Mouse (Mus musculus) forebrain, embryonic 16.5 days (tissue): ENCODE data around the gene Rbfox2. TPM values are rescaled to one million over a fixed set of nuclear protein-coding genes. Genes with fewer than 3 reads are reported as not detected.

Experiments
- ATAC-seq: fragments of 200-750 bp; cut with Nextera tagmentation; 2 replicates; pipeline ENCODE4 v1.8.0; 2017; ENCODE audit warnings: mild to moderate bottlenecking, moderate library complexity
- H3K27ac ChIP-seq: fragments of 300-500 bp; sonication (generic); 2 replicates; pipeline ENCODE4 v1.5.1; 2014; ENCODE audit warnings: low read length, control low read depth
- H3K27me3 ChIP-seq: fragments of 300-500 bp; sonication (generic); replicated peaks from 2 replicates; pipeline ENCODE4 v1.6.1; 2014; ENCODE audit warnings: low read length; ENCODE audit not compliant: control insufficient read depth, insufficient read depth
- H3K36me3 ChIP-seq: fragments of 300-500 bp; sonication (generic); 2 replicates; pipeline ENCODE4 v1.6.1; 2014; ENCODE audit not compliant: control insufficient read depth, insufficient read depth
- H3K4me1 ChIP-seq: fragments of 300-500 bp; sonication (generic); replicated peaks from 2 replicates; pipeline ENCODE4 v1.6.1; 2014; ENCODE audit warnings: low read length; ENCODE audit not compliant: control insufficient read depth, insufficient read depth
- H3K4me2 ChIP-seq: fragments of 300-500 bp; sonication (generic); 2 replicates; pipeline ENCODE4 v1.6.1; 2014; ENCODE audit warnings: mild to moderate bottlenecking, low read length, control low read depth
- H3K4me3 ChIP-seq: fragments of 300-500 bp; sonication (generic); replicated peaks from 2 replicates; pipeline ENCODE4 v1.5.1; 2014; ENCODE audit warnings: mild to moderate bottlenecking, low read length, control low read depth
- H3K9ac ChIP-seq: fragments of 300-500 bp; sonication (generic); replicated peaks from 2 replicates; pipeline ENCODE4 v1.6.1; 2014; ENCODE audit warnings: low read depth, low read length, control low read depth
- H3K9me3 ChIP-seq: fragments of 300-500 bp; sonication (generic); 2 replicates; pipeline ENCODE4 v1.6.1; 2016; ENCODE audit warnings: low read length; ENCODE audit not compliant: control insufficient read depth
- whole genome bisulfite sequencing: fragments of 180-500 bp; shearing (Covaris S2); extraction: QIAGEN DNeasy Blood & Tissue Kit; methylation state at CpG from one replicate; pipeline ENCODE4 v1.1.7; 2014; 5-methylcytosine and 5-hydroxymethylcytosine counted together
- polyA plus RNA-seq: library from polyadenylated mRNA; unstranded; fragments of >200 nt; fragmentation: Nextera tagmentation; extraction: Ambion mirVana; gene quantifications from 2 replicates; pipeline ENCODE4 v1.2.1, GENCODE M21; 2015

Gene Rbfox2
- polyA plus RNA-seq, 1 experiment from 2014 or later: 212 TPM

DNA sequence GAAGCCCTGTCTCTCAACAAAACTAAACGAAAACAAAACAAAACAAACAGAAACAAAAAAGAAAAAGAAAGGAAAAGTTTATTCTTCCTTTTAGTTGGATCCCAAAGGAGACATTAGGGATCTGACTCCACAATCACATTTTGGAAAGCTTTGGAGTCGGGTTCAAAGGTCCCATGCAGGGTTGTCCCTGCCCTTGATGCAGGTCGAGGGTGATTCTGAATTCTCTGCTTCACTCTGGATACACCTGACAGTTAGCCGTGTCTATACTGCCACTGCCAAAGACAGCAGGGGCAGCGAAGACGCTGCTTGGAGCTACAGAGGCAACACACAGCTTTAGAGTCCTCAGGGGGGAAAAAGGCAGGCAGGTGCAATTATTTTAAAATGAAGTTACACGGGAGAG lies 194.9 kb downstream of the Rbfox2 start:
- Histone ChIP-seq H3K4me2 (no peak overlapping the region), H3K27ac (no peak overlapping the region), H3K9ac (no peak overlapping the region), H3K4me3 (no peak overlapping the region), H3K36me3 (peaks cover 12% of the 10 kb centered on the region; the same call in 1 of the 2 replicates), H3K4me1 (no peaks in the 10 kb centered on the region), H3K27me3 (no peaks in the 10 kb centered on the region), H3K9me3 (no peaks in the 10 kb centered on the region)
- no peak for ATAC-seq
- 90% methylated on average over 7 of the region's 7 CpGs for WGBS

DNA sequence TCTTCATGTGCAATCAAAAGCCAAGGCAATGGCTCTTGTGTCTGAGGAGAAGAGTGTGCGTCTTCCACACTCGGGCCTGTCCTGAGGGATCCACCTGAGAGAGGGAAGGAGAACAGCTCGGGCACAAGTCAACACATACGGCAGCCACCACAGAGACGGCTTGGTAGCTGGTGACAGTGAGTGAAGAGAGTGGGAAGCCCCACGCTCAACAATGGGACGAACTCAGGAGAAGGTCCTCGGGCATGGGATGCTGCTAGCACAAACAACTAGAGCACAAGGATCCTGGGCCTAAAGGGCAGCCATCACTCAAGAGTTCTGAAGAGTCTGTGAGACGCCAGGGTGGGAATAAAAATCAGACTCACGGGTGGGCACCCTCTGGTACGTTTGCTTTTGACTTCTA lies 196.4 kb downstream of the Rbfox2 start:
- Histone ChIP-seq H3K4me1 (no peaks in the 10 kb centered on the region; the same call in 1 of the 2 replicates), H3K27me3 (no peaks in the 10 kb centered on the region), H3K27ac (no peak overlapping the region), H3K4me2 (no peak overlapping the region), H3K36me3 (peaks cover 6% of the 10 kb centered on the region; the same call in 1 of the 2 replicates), H3K9ac (no peak overlapping the region), H3K9me3 (no peaks in the 10 kb centered on the region), H3K4me3 (no peak overlapping the region)
- 93% methylated on average over 11 of the region's 11 CpGs for WGBS
- no peak for ATAC-seq

DNA sequence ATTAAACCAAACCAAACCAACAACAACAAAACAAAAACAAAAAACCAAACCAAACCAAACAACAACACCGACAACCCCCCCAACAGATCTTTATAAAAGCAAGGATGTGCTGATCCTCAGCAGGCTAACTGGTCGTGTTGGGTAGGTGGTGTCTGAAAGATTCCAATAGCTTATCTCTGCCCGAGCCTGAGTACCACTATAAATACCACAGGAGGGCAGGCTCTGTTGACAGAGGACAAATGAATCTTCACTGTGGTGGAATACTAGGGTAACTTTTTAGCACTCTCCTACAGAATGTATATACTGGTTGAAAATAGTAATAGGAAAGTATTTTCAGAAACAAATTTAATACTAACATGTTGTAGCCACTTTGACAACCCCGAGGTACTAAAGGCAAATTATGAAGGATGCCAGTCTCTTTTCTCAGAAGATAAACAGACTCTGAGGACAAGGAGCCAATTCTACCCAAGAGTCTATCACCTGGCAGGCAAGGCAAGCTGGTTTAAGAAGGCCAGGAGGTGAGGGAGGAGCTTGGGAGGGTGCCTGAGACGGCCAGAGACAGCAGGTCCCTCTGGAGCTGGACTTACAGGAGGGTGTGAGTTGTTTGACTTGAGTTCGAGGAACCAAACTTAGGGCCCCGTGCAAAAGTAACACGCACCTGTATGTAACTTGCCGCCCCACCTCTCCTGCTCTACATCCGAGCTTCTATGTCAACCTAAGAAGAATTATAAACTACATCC lies 199.5 kb downstream of the Rbfox2 start:
- Histone ChIP-seq H3K4me2 (no peak overlapping the region), H3K4me1 (peaks cover 9% of the 10 kb centered on the region), H3K9ac (no peak overlapping the region), H3K27me3 (no peaks in the 10 kb centered on the region), H3K36me3 (peaks cover 6% of the 10 kb centered on the region; the same call in 1 of the 2 replicates), H3K4me3 (no peak overlapping the region), H3K27ac (no peak overlapping the region), H3K9me3 (no peaks in the 10 kb centered on the region)
- no peak for ATAC-seq
- 81% methylated on average over 10 of the region's 10 CpGs for WGBS

DNA sequence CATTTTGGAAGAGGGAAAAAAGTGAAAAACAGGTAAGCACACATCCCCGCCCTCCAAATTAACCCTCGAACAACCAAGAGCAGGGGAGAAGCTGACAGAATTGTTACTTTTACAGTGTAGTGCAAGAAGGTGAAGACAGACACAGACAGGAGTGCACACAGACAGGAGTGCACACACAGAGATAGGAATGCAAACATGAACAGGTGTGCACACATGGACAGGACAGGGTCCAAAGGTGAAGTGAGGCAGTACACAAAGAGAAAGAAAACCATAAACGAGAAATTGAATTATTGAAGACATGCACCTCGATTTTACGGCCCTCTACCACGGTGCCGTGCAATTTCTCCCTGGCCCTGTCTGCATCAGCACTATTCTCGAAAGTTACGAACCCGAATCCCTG lies 201.5 kb downstream of the Rbfox2 start:
- Histone ChIP-seq H3K27me3 (no peaks in the 10 kb centered on the region), H3K27ac (no peak overlapping the region), H3K4me1 (peaks cover 9% of the 10 kb centered on the region), H3K36me3 (peaks cover 16% of the 10 kb centered on the region), H3K4me3 (no peak overlapping the region), H3K4me2 (no peak overlapping the region), H3K9ac (no peak overlapping the region), H3K9me3 (no peaks in the 10 kb centered on the region)
- no peak for ATAC-seq
- WGBS: 90% methylated on average over 10 of the region's 10 CpGs

DNA sequence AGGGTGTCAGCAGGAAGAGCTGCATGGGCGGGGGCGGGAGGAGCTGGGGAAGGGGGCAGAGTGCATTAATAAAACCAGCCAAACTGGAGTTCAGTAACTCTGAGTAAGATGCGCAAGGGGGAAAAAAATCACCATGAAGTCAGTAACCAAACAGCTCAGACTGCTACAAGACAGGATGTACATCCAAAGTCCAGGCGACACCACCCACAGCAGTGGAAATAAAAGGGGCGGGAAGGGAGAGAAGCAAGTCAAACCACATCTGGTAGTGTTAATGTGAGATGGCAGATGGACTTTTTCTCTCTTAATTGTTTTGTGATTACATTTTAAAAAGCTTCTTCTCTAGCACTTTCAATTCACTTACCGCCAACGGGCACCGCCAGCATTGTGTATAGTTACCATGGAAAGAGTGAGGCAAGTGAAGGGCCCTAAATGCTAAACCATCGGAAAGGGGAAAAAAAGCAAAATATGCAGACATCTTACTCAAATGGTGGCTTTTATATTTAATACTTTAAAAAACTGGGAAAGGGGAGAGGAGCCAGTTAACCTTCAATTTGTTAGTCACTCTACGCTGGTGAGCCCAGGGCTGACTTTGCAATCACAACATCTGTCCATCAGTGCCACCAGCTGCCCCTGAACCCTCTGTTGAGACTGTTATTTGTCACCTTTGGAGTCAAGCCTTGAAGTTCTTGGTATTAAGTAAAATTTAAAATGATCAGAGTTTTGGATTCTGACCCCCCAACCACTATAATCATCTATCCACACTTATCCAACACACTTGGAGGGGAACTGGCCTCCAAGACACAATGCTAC lies 202.2 kb downstream of the Rbfox2 start:
- Histone ChIP-seq H3K4me3 (no peak overlapping the region), H3K4me1 (peaks cover 9% of the 10 kb centered on the region), H3K9ac (no peak overlapping the region), H3K36me3 (peaks cover 16% of the 10 kb centered on the region), H3K27ac (no peak overlapping the region), H3K9me3 (no peaks in the 10 kb centered on the region), H3K4me2 (no peak overlapping the region), H3K27me3 (no peaks in the 10 kb centered on the region)
- WGBS: 63% methylated on average over 10 of the region's 10 CpGs
- no peak for ATAC-seq

DNA sequence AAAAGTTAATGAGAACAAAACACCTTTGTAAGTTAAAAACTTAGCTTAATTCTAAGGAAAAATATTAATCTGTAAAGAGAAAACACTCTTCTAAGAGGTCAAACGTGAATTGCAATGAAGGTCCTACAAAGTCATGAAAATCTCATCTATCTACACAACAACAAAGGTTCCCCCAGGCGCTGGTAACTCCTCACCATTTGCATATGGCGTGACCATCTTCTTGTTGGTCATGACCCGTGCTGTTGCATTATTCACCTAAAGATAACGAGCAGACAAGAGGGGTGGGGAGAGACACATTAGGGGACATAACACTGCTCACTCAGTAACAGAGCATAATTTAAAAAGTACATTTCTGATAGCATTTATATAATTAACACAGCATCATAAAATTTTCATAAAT lies 204.1 kb downstream of the Rbfox2 start:
- 67% methylated on average over 5 of the region's 5 CpGs for WGBS
- H3K9me3 ChIP-seq: no peaks in the 10 kb centered on the region

DNA sequence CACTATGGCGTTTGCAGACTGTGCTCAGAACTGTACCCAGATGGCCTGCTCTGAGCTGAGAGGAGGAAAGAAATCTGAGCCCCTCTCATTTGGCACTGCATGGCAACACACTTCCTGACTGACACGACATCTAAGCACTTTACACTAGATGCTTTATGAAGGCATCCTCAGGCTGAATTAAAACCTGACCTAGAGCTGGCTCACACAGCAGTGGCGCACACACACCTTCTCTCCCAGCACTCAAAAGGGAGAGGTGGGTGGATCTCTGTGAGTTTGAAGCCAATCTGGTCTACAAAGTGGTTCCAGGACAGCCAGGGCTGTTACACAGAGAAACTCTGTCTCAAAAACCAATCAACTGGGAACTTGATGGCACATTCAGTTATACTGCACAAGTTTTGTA lies 207.0 kb downstream of the Rbfox2 start:
- Histone ChIP-seq H3K4me3 (no peak overlapping the region), H3K27me3 (no peaks in the 10 kb centered on the region), H3K4me1 (0 out of 2 replicates have a peak, but pooled peaks cover 4% of the 10 kb centered on the region), H3K9me3 (no peaks in the 10 kb centered on the region), H3K9ac (no peak overlapping the region), H3K27ac (no peak overlapping the region), H3K4me2 (no peak overlapping the region), H3K36me3 (peaks cover 21% of the 10 kb centered on the region)
- ATAC-seq: no peak
- WGBS: 71% methylated on average over 3 of the region's 3 CpGs

More for the DNA sequence above, 204.1 kb downstream of the Rbfox2 start:
- Histone ChIP-seq H3K4me3 (no peak overlapping the region), H3K36me3 (peaks cover 19% of the 10 kb centered on the region), H3K4me1 (peaks cover 9% of the 10 kb centered on the region), H3K4me2 (no peak overlapping the region), H3K9ac (no peak overlapping the region), H3K27ac (no peak overlapping the region), H3K27me3 (no peaks in the 10 kb centered on the region)
- ATAC-seq: no peak

DNA sequence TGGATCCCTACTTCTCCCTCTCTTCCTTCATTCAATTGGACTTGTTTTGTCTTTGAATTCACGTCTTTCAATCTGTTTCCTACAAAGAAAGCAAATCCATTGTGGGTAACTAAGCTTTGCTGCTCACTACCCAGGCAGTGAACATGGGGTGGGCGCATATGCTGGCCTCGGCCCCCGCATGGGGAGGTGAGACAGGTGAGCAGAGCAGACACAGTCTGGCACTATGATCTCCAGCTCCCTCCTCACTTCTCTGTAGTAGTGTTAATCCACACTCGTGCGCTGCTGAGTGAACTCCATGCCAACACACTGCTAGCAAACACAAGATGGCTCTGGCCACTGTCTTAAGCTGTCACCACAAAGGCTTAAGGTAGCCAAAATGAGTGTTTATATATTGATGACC lies 209.4 kb downstream of the Rbfox2 start:
- no peak overlapping the region for H3K27ac ChIP-seq
- no peaks in the 10 kb centered on the region for H3K4me1 ChIP-seq
- H3K36me3 ChIP-seq: peaks cover 21% of the 10 kb centered on the region
- H3K4me3 ChIP-seq: no peak overlapping the region
- no peak overlapping the region for H3K9ac ChIP-seq
- H3K9me3 ChIP-seq: no peaks in the 10 kb centered on the region
- no peak overlapping the region for H3K4me2 ChIP-seq
- no peak for ATAC-seq
- no peaks in the 10 kb centered on the region for H3K27me3 ChIP-seq
- WGBS: 84% methylated on average over 6 of the region's 6 CpGs

DNA sequence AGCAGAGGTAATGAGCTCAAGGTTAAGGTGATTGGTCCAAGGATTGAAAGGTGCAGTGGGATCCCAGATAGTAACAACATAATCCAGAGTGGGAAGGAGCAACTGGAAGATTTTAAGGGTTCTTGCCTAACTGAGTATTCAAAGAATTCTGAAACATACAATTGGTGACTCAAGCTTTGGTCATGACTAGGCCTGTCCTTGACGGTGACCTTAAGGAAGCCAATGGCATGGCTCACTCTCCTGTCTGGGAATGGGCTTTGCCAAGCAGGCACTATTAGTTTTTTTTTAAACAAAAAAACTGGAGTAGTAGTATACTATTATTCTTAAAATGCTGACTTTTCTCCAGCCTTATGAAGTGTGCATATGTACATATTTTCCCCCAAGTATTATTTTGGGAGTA lies 211.6 kb downstream of the Rbfox2 start:
- Histone ChIP-seq H3K4me2 (no peak overlapping the region), H3K9ac (no peak overlapping the region), H3K27ac (no peak overlapping the region), H3K9me3 (no peaks in the 10 kb centered on the region), H3K36me3 (peaks cover 11% of the 10 kb centered on the region), H3K4me1 (no peaks in the 10 kb centered on the region; the same call in 1 of the 2 replicates), H3K27me3 (no peaks in the 10 kb centered on the region), H3K4me3 (no peak overlapping the region)
- no peak for ATAC-seq
- 100% methylated on average over 1 of the region's 1 CpGs for WGBS
